Mouse (Mus musculus) R1 (cell line): ENCODE data around the gene Ndufb7.

Experiments
- DNase-seq: peaks from one replicate; pipeline ENCODE4 v3.0.0-alpha.2; 2018; ENCODE audit warnings: low read depth, low spot score

The Ndufb7 gene

DNA sequence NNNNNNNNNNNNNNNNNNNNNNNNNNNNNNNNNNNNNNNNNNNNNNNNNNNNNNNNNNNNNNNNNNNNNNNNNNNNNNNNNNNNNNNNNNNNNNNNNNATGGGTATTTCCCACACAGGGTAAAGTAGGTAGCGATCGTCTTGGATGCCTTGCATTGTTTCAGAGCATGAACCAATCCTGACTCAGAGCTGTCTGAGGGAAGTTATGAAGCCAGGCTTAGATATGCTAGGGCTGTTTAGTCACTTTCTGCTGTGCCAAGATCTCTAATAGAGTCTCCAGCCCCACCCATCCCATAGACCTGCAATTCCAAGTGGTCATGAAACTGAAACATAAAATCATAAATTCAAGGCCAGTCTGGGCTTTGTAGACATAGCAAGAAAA lies 36.2 kb downstream of the Ndufb7 start:
- DNase-seq = no peak

DNA sequence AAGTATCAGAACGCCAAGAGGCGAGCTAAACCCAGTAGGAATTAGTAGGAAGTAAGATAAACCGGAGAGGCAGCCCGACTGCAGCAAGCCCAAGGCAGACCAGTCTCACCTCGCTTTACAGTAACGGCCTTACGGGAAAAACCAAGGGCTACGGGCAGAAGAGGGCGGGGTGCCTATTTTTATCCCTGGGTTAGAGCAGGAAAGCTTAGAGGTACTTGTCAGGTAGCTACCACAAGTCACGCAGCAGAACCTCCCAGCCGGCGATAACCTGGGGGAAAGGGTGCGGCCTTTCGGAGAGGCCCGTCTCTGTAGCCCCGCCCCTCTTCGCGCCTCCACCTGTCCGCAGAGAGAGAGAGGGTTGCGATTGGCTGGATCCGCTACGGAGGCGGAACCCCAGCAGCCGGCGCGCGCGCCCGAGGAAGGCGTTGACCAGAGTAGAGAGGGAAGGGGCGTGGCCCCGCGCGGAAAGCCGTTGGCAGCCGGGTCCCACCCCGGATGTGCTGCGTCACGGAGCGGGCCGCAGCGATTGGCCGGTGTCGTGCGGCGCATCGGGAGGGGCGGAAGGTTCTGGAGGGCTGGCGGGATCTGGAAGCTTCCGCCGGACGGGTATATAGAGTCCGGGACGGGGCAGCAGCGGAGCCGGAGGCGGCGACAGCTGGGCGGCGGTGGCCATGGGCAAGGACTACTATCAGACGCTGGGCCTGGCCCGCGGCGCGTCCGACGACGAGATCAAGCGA lies 41.4 kb downstream of the Ndufb7 start, which contains the start of the genes Tecr and Dnajb1:
Gene Tecr, minus strand, starts transcription at position 311 of the 737 bp plus-strand sequence.
Gene Dnajb1, plus strand, starts transcription at position 533 of the 737 bp plus-strand sequence.
- DNase-seq = peak; percentile 99

DNA sequence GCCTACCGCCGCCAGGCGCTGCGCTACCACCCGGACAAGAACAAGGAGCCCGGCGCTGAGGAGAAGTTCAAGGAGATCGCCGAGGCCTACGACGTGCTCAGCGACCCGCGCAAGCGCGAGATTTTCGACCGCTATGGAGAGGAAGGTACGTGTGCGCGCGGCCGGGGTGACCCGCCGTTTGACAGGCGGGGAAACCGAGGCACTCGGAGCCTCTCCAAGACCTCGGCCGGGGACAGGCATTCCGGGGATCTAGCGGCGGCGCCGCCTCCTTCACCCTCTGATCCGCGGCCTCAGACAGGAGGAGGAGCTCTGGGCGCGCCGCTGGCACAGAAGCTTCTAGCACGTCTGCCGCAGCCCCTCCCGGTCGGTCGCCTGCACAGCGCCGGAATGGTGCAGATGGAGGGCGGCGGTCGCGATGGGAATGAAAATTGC lies 41.9 kb downstream of the Ndufb7 start:
- DNase-seq = peak; percentile 88

DNA sequence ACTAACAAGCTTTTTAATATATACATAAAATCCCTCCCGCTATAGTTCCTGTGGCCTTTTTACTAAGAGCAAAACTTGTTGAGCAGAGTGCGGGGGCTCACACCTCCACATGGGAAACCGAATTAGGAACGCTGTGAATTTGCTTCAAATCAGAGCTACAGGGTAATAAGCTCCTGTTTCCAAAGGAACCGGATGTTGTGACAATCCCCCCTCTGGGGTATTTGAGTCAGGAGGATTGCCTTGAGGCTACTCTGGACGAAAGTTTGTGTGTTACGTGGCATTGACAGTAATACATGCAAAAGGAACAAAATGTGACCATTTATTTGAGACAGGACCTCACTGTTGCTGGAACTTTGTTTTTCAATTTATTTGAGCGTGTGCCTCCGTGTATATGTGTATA lies 42.6 kb downstream of the Ndufb7 start:
- no peak for DNase-seq

DNA sequence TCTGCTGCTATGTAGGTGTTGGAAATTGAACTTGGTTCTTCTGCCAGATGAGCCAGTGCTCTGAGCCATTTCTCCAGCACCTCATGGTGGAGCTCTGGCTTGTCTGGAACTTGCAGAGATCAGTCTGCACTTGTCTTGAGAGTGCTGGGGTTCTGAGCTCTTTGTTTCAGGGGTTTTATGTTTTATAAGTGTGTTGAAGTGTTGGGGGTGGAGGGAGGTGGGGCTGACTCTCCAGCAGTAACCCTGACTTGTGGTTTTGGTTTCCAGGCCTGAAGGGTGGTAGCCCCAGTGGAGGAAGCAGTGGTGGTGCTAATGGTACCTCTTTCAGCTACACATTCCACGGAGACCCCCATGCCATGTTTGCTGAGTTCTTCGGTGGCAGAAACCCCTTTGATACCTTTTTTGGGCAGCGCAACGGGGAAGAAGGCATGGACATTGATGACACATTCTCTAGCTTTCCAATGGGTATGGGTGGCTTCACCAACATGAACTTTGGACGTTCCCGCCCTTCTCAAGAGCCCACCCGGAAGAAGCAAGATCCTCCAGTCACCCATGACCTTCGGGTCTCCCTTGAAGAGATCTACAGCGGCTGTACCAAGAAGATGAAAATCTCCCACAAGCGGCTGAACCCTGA lies 43.2 kb downstream of the Ndufb7 start:
- DNase-seq = no peak

DNA sequence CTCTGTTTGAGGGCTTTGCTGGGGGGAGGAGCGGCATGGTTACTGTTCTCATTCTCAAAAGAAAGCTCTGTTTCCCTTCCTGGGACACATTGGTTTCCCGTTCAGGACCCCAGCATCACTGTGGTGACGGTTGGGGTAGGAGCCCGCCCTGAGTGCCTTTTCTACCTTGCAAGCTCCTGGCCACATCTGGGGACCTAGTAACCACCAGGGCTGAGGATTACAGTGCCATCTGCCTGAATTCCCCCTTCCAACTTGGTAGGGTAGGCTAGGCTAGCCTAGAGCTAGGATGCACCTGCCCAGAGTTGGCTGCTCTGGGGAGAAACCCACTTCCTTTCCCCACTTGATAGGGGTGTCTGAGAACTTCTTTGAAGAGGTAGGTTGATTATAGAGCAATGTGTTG lies 45.5 kb downstream of the Ndufb7 start:
- no peak for DNase-seq

- no peak for DNase-seq
Measured at GRCm38 (mm10) chr8:83613695-83614094, 47.2 kb downstream of the Ndufb7 start.

DNA sequence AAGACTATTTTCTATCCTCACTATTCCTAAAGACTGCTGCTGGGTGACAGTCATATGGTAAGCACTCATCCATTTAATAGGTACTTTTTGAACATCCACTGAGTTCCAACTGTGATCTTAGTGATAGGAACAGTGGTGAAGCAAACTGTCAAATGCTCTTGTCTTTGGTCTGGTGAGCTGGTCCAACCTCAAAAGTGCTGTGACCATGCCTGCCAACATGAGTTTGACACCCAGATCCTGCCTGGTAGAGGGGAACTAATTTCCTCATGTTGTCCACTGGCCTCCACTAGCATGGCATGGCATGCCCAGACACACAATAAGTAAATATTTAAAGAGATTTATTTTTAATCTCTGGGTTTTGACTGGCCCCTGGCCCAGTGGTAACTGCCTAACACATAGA lies 50.2 kb downstream of the Ndufb7 start:
- no peak for DNase-seq

GRCm38 (mm10) chr8:83617111-83617510 lies 50.6 kb downstream of the Ndufb7 start:
- no peak for DNase-seq

DNA sequence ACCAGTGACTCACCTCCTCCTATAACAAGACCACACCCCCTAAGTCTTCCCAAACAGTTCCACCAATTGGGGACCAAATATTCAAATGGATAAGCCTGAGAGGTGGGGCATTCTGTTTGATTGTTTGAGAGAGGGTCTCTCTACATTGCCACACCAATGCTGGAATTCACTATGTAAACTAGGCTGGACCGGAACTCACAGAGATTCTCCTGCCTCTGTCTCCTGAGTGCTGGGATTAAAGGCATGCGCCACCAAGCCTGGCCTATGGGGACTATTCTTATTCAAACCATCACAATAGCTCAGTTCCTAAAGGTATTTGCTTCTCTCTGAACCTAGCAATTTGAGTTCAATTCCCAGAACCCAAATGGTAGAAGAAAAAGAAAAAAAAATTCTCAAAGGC lies 52.1 kb downstream of the Ndufb7 start:
- DNase-seq = peak; percentile 81

DNA sequence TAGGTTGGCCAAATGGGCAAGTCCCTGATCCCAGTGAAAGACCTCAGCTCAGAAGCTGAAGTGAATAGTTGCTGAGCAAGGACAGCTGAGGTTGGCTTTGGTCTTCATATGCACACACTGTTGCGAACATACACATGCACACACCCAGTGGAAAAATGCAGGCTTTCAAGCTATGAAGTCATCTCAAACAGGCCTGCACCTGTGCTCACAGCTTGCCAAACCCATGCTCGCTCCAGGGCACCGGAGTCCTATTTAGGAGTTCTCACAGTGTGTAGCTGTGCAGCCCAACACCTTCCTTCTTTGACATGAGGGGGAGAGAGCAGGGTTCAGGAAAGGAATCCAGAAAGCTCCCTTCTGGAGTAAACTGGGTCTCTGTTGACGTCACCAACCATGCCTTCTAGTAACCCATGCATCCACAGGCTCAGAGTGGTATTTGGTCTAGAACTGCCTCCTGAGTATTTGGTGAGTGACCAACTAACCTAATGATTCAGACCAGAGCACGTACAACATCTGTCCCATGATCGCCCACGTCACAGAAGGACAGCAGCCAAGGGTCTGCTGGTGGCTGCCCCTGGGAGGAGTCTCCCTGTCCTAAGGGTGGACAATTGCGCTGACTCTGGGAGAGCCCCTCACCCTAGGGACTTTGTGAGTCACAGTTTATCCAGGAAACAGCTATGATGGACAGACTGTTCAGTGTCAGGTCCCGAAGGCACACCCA lies 53.3 kb downstream of the Ndufb7 start:
- DNase-seq = no peak
